Mouse (Mus musculus) NIH3T3 (cell line): ENCODE data around the gene Olfr933.

Source experiments
- DNase-seq: peaks from one replicate; pipeline ENCODE4 v3.0.0-alpha.2; 2012; ENCODE audit warnings: low read depth

Olfr933 gene

DNA sequence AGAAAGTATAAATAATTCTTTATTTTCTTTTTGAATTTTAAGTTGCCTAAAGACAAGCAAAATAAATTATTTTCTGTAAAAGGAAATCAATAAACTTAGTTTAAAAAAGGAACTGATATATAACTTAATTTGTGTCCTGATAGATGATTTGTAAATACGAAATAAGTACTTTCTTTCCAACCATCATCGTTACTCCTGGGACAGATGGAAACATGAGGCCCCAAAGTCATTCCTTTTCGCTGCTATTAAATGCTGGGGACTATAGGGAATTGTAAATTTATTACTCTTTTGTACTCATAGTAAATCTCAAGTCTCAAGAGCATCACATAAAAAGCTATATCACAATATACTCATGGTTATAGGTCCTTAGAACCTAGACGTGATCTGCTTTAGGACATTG, at the start of gene Olfr933:
TSS of gene Olfr933 (plus strand) at position 301 of the 400 bp plus-strand sequence.
- no peak for DNase-seq

DNA sequence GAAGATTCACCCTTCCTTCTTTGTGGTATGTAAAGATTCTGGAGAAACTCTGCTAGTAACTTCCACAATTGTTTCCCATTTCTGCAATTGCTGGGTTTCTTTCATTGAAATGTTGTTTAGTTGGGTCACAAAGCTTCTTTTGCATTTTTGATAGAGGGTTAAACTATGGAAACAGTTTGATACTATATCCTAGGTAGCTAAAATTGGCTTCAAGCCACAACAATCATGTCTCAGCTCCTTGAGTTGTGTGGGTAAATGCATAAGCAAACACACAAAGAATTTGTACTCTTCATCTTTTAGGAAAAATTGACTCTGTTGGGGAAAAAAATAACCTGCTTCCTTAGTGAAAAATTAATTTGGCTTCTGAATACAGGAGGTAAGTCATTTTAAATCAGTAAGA, 42.6 kb upstream of the Olfr933 start, which contains the start of gene Olfr930:
TSS of gene Olfr930 (plus strand) at position 301 of the 400 bp plus-strand sequence.
- no peak for DNase-seq

GRCm38 (mm10) chr9:38953401-38954123, 18.6 kb upstream of the Olfr933 start:
- peak; percentile 34 for DNase-seq

DNA sequence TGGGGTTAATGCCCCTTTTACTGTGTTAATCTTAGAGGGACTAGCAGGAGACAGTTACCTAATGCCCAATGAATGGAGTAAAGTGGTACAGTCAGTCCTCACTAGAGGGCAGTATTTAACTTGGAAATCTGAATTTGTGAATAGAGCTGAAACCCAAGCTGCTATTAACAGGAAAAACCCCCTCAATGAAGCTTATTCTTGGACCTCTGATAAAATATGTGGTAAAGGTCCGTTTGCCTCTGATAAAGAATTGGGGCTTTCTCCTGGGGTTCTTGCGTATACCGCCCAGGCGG, 18.0 kb upstream of the Olfr933 start:
- DNase-seq = peak; percentile 55

DNA sequence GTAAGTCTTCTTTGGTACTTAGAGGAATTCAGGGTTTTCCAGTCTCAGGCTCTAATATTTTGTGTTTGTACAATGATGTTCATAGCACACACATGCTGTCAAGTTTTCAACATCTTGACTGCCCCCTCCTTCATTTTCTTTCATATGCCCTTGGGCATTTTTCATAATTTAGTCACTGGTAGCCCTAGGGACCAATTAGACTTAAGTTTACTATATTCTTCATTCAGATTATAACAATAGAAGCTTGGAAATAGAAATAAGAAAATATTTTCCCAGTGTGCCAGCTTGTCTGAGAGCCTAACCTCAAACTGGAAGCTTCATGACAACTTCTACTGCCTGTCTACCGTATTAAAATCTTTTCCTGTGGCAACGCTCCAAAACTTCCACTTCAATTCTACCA, 16.1 kb downstream of the Olfr933 start, which contains the start of gene Olfr934:
TSS of gene Olfr934 (minus strand) at position 101 of the 400 bp plus-strand sequence.
- DNase-seq = no peak

DNA sequence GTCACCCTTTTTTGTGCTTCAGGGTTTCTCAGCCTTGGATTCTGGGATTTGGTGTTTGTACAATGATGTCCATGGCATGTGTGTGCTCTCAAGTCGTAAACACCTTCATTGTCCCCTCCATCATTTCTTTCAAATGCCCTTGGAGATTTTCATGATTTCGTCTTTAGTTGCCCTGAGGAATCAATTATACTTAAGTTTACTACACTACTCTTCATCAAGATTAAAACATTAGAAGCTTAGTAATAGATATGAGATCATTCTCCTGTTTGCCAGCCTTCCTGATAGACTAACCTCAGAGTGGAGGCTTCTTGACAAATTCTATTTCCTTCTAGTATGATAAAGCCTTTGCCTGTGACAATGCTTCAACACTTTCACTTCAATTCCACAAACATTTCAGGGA, 27.5 kb downstream of the Olfr933 start, which contains the start of gene Olfr935:
TSS of gene Olfr935 (minus strand) at position 101 of the 400 bp plus-strand sequence.
- no peak for DNase-seq

- DNase-seq = no peak
Observed at GRCm38 (mm10) chr9:39023277-39023676, 51.2 kb downstream of the Olfr933 start, which contains the start of gene Olfr146. Gene Olfr146 (minus strand): TSS chr9:39023377.
